Mouse (Mus musculus): ENCODE measurements around the gene Ccdc47. TPM values are rescaled to one million over a fixed set of nuclear protein-coding genes. Genes with fewer than 3 reads are reported as not detected.
A peak's percentile ranks its signal among the peaks of the same experiment; 100 is the strongest.
"Not testable (repeated sequence)": the region's sequence is repeated elsewhere in the genome, so short reads cannot be mapped to it uniquely, and the experiment has no call there.

Gene Ccdc47
- polyA plus RNA-seq, 1 experiment from 2014 or later: 109 TPM

GRCm38 (mm10) chr11:106202123-106202465 is 14.1 kb downstream of the Ccdc47 start, which contains the start of gene Strada:
TSS of gene Strada (minus strand) at chr11:106202168.
- Histone ChIP-seq H3K27me3 (replicated peaks; ENCODE audit: control insufficient read depth, insufficient read depth, low read length) (no peaks in the 10 kb centered on the region), H3K9me3 (ENCODE audit: control insufficient read depth, low read length) (no peaks in the 10 kb centered on the region), H3K4me1 (ENCODE audit: control insufficient read depth, insufficient read depth, low read depth, low read length) (no peaks in the 10 kb centered on the region), H3K4me2 (ENCODE audit: low read length) (no peak within 1 kb of the TSS), H3K4me3 (ENCODE audit: low read length) (no peak within 1 kb of the TSS), H3K27ac (ENCODE audit: low read depth, low read length) (no peak within 1 kb of the TSS), H3K9ac (ENCODE audit: low read depth, low read length) (no peak within 1 kb of the TSS), H3K36me3 (ENCODE audit: control insufficient read depth, insufficient read depth, low read length) (peaks cover 54% of the 10 kb centered on the region)
- 90% methylated on average over 5 of the region's 5 CpGs for WGBS
- ATAC-seq: no peak

DNA sequence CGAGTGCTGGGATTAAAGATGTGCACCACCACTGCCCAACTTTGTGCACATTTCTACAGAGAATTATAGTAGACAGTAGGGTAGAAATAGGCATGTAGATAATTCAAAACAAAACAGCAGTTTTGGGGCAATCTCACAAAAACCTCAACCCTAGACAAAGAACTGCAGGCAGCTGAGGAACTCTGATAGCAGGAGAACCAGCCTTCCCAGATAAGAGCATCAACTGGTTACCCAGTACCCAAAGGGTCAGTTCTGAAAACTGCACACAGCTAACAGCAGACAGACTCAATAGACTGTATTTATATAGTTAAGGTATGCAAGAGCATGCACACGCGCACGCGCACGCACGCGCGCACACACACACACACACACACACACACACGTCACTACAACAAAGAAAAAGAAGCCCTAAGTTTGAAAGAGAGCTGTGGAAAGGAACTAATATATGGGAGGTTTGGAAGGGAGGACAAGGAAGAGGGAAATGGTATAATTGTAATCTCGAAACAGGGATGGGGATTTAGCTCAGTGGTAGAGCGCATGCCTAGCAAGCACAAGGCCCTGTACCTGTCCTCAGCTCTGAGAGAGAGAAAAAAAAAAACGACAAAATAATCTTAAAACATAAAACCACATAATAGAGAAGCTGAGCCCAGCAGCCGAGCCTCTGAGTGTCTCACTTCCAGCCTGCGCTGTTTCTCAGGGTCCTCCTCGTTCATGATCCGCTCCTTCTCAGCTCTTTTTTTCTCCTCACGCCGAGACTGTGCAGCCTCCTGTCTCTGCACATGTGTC is 14.6 kb downstream of the Ccdc47 start:
- WGBS: 92% methylated on average over 19 of the region's 19 CpGs

GRCm38 (mm10) chr11:106200756-106201155 is 15.4 kb downstream of the Ccdc47 start:
- H3K36me3 ChIP-seq (ENCODE audit: control insufficient read depth, insufficient read depth, low read length): peaks cover 45% of the 10 kb centered on the region
- H3K9me3 ChIP-seq (ENCODE audit: control insufficient read depth, low read length): no peaks in the 10 kb centered on the region
- H3K27me3 ChIP-seq (replicated peaks; ENCODE audit: control insufficient read depth, insufficient read depth, low read length): no peaks in the 10 kb centered on the region
- 85% methylated on average over 6 of the region's 6 CpGs for WGBS
- H3K27ac ChIP-seq (ENCODE audit: low read depth, low read length): no peak overlapping the region
- no peak for ATAC-seq
- H3K4me2 ChIP-seq (ENCODE audit: low read length): no peak overlapping the region
- H3K4me1 ChIP-seq (ENCODE audit: control insufficient read depth, insufficient read depth, low read depth, low read length): no peaks in the 10 kb centered on the region
- no peak overlapping the region for H3K4me3 ChIP-seq (ENCODE audit: low read length)
- no peak overlapping the region for H3K9ac ChIP-seq (ENCODE audit: low read depth, low read length)

More for the DNA sequence above, 14.6 kb downstream of the Ccdc47 start:
- Histone ChIP-seq H3K4me3 (ENCODE audit: low read length) (no peak overlapping the region), H3K27ac (ENCODE audit: low read depth, low read length) (no peak overlapping the region), H3K4me1 (ENCODE audit: control insufficient read depth, insufficient read depth, low read depth, low read length) (no peaks in the 10 kb centered on the region), H3K4me2 (ENCODE audit: low read length) (no peak overlapping the region), H3K9me3 (ENCODE audit: control insufficient read depth, low read length) (no peaks in the 10 kb centered on the region), H3K27me3 (replicated peaks; ENCODE audit: control insufficient read depth, insufficient read depth, low read length) (no peaks in the 10 kb centered on the region), H3K9ac (ENCODE audit: low read depth, low read length) (no peak overlapping the region), H3K36me3 (ENCODE audit: control insufficient read depth, insufficient read depth, low read length) (peaks cover 48% of the 10 kb centered on the region)
- no peak for ATAC-seq

DNA sequence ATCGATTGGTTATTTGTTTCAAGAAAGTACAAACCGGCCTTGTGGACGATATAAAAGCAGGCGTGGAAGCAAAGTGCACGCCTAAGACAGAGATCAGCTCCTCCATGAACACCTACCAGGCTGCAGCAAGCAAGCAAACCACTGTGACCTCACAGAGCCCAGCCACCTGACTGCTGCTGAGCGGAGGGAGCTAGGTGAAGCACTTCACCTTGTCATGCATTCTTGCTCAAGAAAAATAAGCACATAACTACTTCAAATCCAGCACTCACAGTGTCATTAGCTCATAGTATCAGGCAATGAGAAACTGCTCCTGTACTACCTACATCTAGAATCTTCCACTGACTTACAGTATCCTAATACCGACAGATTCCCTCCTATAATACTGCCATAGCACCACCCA is 16.1 kb downstream of the Ccdc47 start:
- H3K27me3 ChIP-seq (replicated peaks; ENCODE audit: control insufficient read depth, insufficient read depth, low read length); H3K9ac ChIP-seq (ENCODE audit: low read depth, low read length); ATAC-seq; H3K4me3 ChIP-seq (ENCODE audit: low read length); H3K4me1 ChIP-seq (ENCODE audit: control insufficient read depth, insufficient read depth, low read depth, low read length); H3K4me2 ChIP-seq (ENCODE audit: low read length); H3K27ac ChIP-seq (ENCODE audit: low read depth, low read length); H3K9me3 ChIP-seq (ENCODE audit: control insufficient read depth, low read length): not testable (repeated sequence)
- H3K36me3 ChIP-seq (ENCODE audit: control insufficient read depth, insufficient read depth, low read length): peaks cover 39% of the 10 kb centered on the region
- 96% methylated on average over 7 of the region's 7 CpGs for WGBS

DNA sequence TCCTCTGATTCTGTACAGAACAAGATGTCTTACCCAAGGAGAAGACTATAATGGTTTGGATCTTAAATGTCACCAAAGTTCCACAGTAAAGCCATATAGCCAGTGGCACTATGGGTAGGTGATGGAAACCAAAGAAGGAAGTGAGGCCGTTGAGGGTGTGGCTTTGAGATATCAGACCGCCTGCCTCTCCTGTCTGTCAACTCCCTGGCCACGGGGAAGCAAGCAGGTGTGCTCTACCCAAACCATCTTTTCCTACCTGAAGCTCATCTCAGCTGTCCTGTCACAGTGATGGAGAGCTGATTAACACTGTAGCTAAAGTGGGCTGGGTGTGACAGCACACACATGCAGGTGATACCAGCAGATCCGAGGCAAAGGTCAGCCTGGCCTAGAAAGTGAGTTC is 17.9 kb downstream of the Ccdc47 start:
- Histone ChIP-seq H3K4me2 (ENCODE audit: low read length) (no peak overlapping the region), H3K9me3 (ENCODE audit: control insufficient read depth, low read length) (no peaks in the 10 kb centered on the region), H3K27ac (ENCODE audit: low read depth, low read length) (no peak overlapping the region), H3K36me3 (ENCODE audit: control insufficient read depth, insufficient read depth, low read length) (peaks cover 28% of the 10 kb centered on the region), H3K4me3 (ENCODE audit: low read length) (no peak overlapping the region), H3K4me1 (ENCODE audit: control insufficient read depth, insufficient read depth, low read depth, low read length) (peaks cover 3% of the 10 kb centered on the region; the same call in 1 of the 2 replicates), H3K9ac (ENCODE audit: low read depth, low read length) (no peak overlapping the region), H3K27me3 (replicated peaks; ENCODE audit: control insufficient read depth, insufficient read depth, low read length) (no peaks in the 10 kb centered on the region)
- 92% methylated on average over 4 of the region's 4 CpGs for WGBS
- ATAC-seq: no peak

DNA sequence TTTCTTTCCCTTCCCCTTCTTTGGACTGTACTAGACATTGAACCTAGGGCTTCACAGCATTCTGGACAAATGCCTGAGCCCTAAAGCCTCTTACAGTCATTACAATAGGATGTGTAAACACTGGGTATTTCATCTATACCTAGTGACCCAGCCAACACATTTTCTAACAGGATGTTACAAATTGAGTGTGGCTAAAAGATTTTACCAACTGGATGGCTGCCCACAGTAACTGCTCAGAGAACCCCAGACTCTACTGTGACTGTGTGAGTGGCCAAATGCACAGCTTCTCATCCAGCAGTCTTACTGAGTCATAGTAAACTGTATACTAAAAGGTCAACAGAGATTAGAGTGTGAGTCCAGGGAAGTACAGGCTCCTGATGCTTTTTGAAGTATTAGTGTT is 20.8 kb downstream of the Ccdc47 start:
- H3K9ac ChIP-seq (ENCODE audit: low read depth, low read length): no peak overlapping the region
- no peak overlapping the region for H3K4me3 ChIP-seq (ENCODE audit: low read length)
- ATAC-seq: no peak
- H3K27ac ChIP-seq (ENCODE audit: low read depth, low read length): no peak overlapping the region
- H3K36me3 ChIP-seq (ENCODE audit: control insufficient read depth, insufficient read depth, low read length): peaks cover 8% of the 10 kb centered on the region
- H3K4me2 ChIP-seq (ENCODE audit: low read length): no peak overlapping the region
- H3K9me3 ChIP-seq (ENCODE audit: control insufficient read depth, low read length): no peaks in the 10 kb centered on the region
- no peaks in the 10 kb centered on the region for H3K27me3 ChIP-seq (replicated peaks; ENCODE audit: control insufficient read depth, insufficient read depth, low read length)
- peaks cover 10% of the 10 kb centered on the region for H3K4me1 ChIP-seq (ENCODE audit: control insufficient read depth, insufficient read depth, low read depth, low read length)

GRCm38 (mm10) chr11:106194891-106195290 is 21.3 kb downstream of the Ccdc47 start:
- 89% methylated on average over 7 of the region's 7 CpGs for WGBS
- Histone ChIP-seq H3K9ac (ENCODE audit: low read depth, low read length) (no peak overlapping the region), H3K27me3 (replicated peaks; ENCODE audit: control insufficient read depth, insufficient read depth, low read length) (no peaks in the 10 kb centered on the region), H3K9me3 (ENCODE audit: control insufficient read depth, low read length) (no peaks in the 10 kb centered on the region), H3K4me3 (ENCODE audit: low read length) (no peak overlapping the region), H3K4me1 (ENCODE audit: control insufficient read depth, insufficient read depth, low read depth, low read length) (peaks cover 10% of the 10 kb centered on the region), H3K4me2 (ENCODE audit: low read length) (no peak overlapping the region), H3K36me3 (ENCODE audit: control insufficient read depth, insufficient read depth, low read length) (peaks cover 8% of the 10 kb centered on the region), H3K27ac (ENCODE audit: low read depth, low read length) (no peak overlapping the region)
- ATAC-seq: no peak

DNA sequence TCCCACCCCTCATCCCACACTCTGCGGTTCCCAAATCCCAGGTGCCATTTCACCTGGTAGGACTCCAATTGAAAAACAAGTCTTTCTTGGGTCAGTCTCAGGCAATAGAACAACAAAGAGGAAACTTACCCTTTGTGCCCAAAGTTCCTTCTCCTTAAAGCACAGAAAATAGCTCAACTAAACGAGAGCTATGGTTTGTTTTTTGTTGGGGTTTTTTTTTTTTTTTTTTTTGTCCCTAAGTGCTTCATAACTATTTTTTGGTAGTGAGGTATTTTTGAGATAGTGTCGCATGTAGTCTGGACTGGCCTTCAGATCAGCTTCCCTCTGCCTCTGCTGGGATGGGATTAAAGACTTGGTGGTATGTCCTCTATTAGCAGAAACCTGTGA is 22.0 kb downstream of the Ccdc47 start:
- peaks cover 10% of the 10 kb centered on the region for H3K4me1 ChIP-seq (ENCODE audit: control insufficient read depth, insufficient read depth, low read depth, low read length)
- peak overlapping the region; percentile 80 for H3K4me3 ChIP-seq (ENCODE audit: low read length)
- H3K9me3 ChIP-seq (ENCODE audit: control insufficient read depth, low read length): no peaks in the 10 kb centered on the region
- peak overlapping the region; percentile 74 for H3K9ac ChIP-seq (ENCODE audit: low read depth, low read length)
- no peak for ATAC-seq
- H3K36me3 ChIP-seq (ENCODE audit: control insufficient read depth, insufficient read depth, low read length): peaks cover 8% of the 10 kb centered on the region
- no peaks in the 10 kb centered on the region for H3K27me3 ChIP-seq (replicated peaks; ENCODE audit: control insufficient read depth, insufficient read depth, low read length)
- H3K4me2 ChIP-seq (ENCODE audit: low read length): peak overlapping the region; percentile 62
- H3K27ac ChIP-seq (ENCODE audit: low read depth, low read length): peak overlapping the region; percentile 89
- 35% methylated on average over 3 of the region's 3 CpGs for WGBS

DNA sequence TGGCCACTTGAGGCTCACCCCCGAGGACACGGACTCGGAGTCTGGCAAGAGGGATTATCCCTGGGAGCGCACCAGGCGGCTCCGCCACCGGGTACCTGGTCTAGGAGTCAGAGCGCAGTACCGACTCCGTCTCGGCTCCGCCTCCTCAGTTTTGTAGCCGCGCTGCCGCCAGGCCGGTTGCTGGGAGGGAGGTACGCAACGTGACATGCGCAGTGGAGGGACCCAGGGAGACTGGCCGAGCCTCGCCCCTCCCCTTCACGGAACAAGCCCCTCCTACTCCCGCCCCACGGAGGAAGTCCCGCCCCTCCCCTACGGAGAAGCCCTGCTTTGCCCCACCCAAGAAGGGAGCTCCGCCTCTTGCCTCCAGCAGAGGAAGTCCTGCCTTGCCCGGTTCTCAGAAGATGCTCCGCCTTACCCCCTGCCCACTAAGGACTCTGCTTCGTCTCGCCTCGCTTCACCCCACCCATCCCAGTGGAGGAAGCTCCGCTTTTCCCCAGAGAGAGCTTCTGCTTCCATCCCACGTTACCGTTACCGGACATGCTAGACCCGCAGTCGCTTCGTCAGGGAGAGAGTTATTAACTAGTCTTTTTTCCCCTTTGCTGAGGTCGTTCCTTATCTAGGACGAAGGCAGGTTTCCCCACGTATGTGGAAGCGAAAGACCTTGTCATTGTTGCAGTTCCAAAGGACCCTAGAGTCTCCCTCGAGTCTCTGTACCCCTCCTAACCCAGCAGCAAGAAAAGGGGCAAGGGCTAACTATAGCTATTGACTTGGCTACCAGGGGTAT is 22.6 kb downstream of the Ccdc47 start:
- Histone ChIP-seq H3K4me2 (ENCODE audit: low read length) (peak overlapping the region; percentile 62), H3K9me3 (ENCODE audit: control insufficient read depth, low read length) (no peaks in the 10 kb centered on the region), H3K36me3 (ENCODE audit: control insufficient read depth, insufficient read depth, low read length) (peaks cover 8% of the 10 kb centered on the region), H3K27me3 (replicated peaks; ENCODE audit: control insufficient read depth, insufficient read depth, low read length) (no peaks in the 10 kb centered on the region), H3K9ac (ENCODE audit: low read depth, low read length) (peak overlapping the region; percentile 85), H3K4me3 (ENCODE audit: low read length) (peak overlapping the region; percentile 80), H3K27ac (ENCODE audit: low read depth, low read length) (peak overlapping the region; percentile 89), H3K4me1 (ENCODE audit: control insufficient read depth, insufficient read depth, low read depth, low read length) (peaks cover 10% of the 10 kb centered on the region)
- peak; percentile 97 for ATAC-seq
- under 1% methylated on average over 44 of the region's 44 CpGs for WGBS

Data from hindbrain, embryonic 16.5 days (tissue).